Mouse (Mus musculus): ENCODE data around the gene Atf7.

GRCm38 (mm10) chr15:102528396-102528795 lies 96.9 kb downstream of the Atf7 start:
- TF ChIP-seq MYC (IDR thresholded peaks at IDR 0.05; ENCODE audit: low read depth, low read length) (no peak), JUND (conservative IDR thresholded peaks at IDR 0.05; ENCODE audit: low read depth, low read length) (no peak), POLR2A (IDR thresholded peaks at IDR 0.05; ENCODE audit: low read depth, low read length) (no peak), ETS1 (conservative IDR thresholded peaks at IDR 0.05; ENCODE audit: low read depth, low read length) (no peak), EP300 (IDR thresholded peaks at IDR 0.05; ENCODE audit: low read length) (no peak), POLR2AphosphoS2 (IDR thresholded peaks at IDR 0.05; ENCODE audit: low read depth, low read length) (no peak), UBTF (IDR thresholded peaks at IDR 0.05; ENCODE audit: low read depth, low read length) (no peak)

Data from CH12.LX (cell line).